Mouse (Mus musculus): Measurements from ENCODE around the gene Sema4c. TPM values are rescaled to one million over a fixed set of nuclear protein-coding genes. Genes with fewer than 3 reads are reported as not detected.

The Sema4c gene
- polyA plus RNA-seq, 1 experiment, result 1.3 TPM

DNA sequence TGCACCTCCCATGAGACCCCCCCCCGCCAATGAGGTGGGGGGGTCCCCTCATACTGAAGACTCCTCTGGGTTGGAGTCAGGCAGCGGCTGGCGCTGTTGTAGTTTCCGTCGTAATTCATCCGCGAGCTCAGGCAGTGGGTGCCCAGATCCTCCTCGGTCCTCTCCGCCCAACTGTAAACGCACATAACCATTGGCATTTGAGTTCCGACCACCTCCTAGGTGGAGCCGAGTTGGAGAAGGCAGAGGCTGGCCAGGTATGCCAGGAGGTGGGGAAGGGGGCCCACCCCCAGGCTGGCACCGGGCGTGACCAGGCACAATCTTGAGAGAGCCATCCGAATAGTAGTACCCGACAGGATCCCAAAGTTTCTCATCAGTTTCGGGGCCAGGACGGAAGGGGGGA, 8.7 kb downstream of the Sema4c start:
- peaks cover 34% of the 10 kb centered on the region for H3K36me3 ChIP-seq (replicated peaks; ENCODE audit: low read length)
- H3K4me3 ChIP-seq (replicated peaks), result no peak overlapping the region

DNA sequence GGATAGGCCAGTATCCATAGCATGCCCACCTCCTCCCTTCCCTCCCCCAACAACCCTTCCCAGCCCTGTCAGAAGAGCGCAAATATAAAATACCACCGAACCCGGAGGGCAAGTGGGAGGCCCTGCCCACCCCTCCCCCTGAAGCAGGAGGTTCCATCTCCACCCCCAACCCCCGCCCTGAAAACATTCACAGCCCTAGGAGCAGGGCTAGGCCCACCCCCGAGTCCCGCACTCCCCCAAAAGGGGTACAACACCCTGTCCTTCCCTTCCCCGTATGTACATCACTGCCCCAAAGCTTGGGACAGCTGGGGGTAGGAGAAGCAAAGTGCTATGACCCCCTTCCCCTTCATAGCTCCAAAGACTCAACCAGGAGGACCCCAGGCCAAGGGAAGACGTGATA, 9.4 kb downstream of the Sema4c start:
- Histone ChIP-seq H3K9me3 (no peaks in the 10 kb centered on the region), H3K4me1 (peaks cover 25% of the 10 kb centered on the region), H3K4me3 (replicated peaks) (no peak overlapping the region), H3K27me3 (replicated peaks) (peaks cover 48% of the 10 kb centered on the region), H3K36me3 (replicated peaks; ENCODE audit: low read length) (peaks cover 39% of the 10 kb centered on the region)
- no peak for TF ChIP-seq GATA1 (IDR thresholded peaks at IDR 0.05; ENCODE audit: borderline replicate concordance, low read length)
- no peak for TF ChIP-seq FLI1 (IDR thresholded peaks at IDR 0.05; ENCODE audit: low read length)

More for the DNA sequence above, 8.7 kb downstream of the Sema4c start:
- H3K9me3 ChIP-seq, result no peaks in the 10 kb centered on the region
- peaks cover 55% of the 10 kb centered on the region for H3K27me3 ChIP-seq (replicated peaks)
- TF ChIP-seq FLI1 (IDR thresholded peaks at IDR 0.05; ENCODE audit: low read length), result no peak
- no peak for TF ChIP-seq GATA1 (IDR thresholded peaks at IDR 0.05; ENCODE audit: borderline replicate concordance, low read length)
- peaks cover 26% of the 10 kb centered on the region for H3K4me1 ChIP-seq

DNA sequence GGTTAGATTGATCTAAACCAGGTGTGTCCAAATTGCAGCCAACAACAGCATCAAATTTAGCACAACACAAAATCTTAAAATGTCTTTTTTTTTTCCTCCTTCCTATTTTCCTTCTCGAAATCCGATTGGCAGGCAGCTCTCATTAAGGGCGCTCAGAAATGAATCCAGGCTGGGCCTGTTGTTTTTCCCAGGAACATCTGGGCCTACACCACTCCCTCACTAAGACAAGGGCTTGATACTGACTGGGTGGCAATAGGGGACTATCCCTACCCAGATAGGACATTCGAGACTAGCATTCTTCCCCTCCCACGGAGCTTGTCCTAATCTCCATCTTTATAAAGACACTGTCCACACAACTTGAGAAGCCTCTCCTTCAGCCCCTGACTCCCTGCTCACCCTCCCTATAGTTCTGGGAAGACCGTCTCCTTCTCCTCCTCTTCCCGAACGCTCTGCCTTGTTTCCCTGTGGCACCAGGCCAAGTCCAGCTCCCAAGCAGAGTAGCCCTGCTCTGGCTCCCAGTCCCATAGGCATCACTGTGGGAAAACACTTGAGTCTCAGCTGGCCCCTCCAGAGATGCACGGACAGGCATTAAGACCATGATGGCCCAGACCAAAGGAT, 10.1 kb downstream of the Sema4c start:
- Histone ChIP-seq H3K27me3 (replicated peaks) (peaks cover 41% of the 10 kb centered on the region), H3K4me1 (peaks cover 25% of the 10 kb centered on the region), H3K9me3 (no peaks in the 10 kb centered on the region), H3K36me3 (replicated peaks; ENCODE audit: low read length) (peaks cover 42% of the 10 kb centered on the region), H3K4me3 (replicated peaks) (no peak overlapping the region)
- TF ChIP-seq GATA1 (IDR thresholded peaks at IDR 0.05; ENCODE audit: borderline replicate concordance, low read length) (no peak), FLI1 (IDR thresholded peaks at IDR 0.05; ENCODE audit: low read length) (no peak)

DNA sequence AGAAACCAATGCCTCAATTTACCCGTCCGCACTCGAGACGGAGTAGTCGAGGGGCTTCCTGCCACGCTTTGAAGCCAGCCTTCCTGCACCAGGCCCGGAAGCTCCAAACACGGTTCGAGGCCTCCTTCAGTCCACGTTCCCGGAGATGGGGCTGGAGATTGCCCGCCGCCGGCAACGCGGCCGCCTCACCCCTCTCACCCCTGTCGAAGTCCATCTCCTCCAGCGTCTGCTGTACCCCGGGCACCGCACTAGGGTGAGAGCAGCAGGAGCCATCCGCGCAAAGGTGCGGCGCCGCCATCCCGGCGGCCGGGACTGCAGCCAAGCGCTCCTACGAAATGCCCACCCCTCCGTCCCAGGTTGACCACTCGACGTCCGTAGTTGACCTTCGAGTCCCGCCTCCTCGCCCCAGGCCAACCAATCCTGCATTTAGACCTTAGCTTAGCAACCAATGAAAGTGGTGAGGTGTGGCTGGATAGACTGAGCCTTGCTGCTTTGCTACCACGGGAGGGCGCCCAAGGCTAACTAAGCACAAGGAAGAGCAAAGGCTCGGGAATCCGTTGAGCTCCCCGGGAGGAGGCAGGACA, 11.2 kb downstream of the Sema4c start, which contains the start of gene Ankrd39:
Gene Ankrd39, minus strand, starts transcription at position 558 of the 584 bp plus-strand sequence.
- Histone ChIP-seq H3K27me3 (replicated peaks) (peaks cover 30% of the 10 kb centered on the region), H3K36me3 (replicated peaks; ENCODE audit: low read length) (peaks cover 42% of the 10 kb centered on the region), H3K4me3 (replicated peaks) (peak within 1 kb of the TSS; percentile 98), H3K4me1 (peaks cover 20% of the 10 kb centered on the region), H3K9me3 (no peaks in the 10 kb centered on the region)
- TF ChIP-seq FLI1 (IDR thresholded peaks at IDR 0.05; ENCODE audit: low read length) (no peak), GATA1 (IDR thresholded peaks at IDR 0.05; ENCODE audit: borderline replicate concordance, low read length) (no peak)

DNA sequence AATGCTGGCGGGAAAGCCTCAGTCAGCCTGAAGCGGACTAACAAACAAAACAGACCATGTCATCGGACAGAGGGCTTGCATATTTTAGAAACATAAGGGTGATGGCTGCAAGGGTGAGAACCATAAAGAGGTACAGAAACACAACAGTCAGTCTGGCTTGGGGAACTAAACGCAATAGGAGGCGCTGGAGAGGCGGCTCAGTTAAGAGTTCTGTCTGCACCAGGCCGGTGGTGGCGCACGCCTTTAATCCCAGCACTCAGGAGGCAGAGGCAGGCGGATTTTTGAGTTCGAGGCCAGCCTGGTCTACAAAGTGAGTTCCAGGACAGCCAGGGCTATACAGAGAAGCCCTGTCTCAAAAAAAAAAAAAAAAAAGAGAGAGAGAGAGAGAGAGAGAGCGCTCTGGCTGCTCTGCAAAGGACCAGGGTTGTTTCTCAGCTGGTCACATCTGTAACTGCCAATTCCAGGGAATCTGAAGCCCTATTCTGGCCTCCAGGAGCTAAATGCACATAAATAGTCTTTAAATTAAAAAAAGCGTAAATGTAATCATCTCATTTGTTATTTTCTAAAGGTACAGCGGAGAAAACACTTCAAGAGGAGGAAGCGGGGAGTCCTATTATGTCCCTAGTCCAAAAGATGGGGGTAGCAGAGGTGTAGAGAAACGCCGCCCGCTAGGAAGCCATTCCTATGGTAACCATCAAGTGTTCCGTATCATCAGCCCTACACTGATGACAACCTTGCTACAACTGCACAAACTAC, 12.1 kb downstream of the Sema4c start:
- H3K27me3 ChIP-seq (replicated peaks), result peaks cover 24% of the 10 kb centered on the region
- TF ChIP-seq GATA1 (IDR thresholded peaks at IDR 0.05; ENCODE audit: borderline replicate concordance, low read length) (no peak), FLI1 (IDR thresholded peaks at IDR 0.05; ENCODE audit: low read length) (no peak)
- H3K9me3 ChIP-seq, result no peaks in the 10 kb centered on the region
- H3K36me3 ChIP-seq (replicated peaks; ENCODE audit: low read length), result peaks cover 44% of the 10 kb centered on the region
- peaks cover 20% of the 10 kb centered on the region for H3K4me1 ChIP-seq
- H3K4me3 ChIP-seq (replicated peaks), result peak overlapping the region; percentile 98

DNA sequence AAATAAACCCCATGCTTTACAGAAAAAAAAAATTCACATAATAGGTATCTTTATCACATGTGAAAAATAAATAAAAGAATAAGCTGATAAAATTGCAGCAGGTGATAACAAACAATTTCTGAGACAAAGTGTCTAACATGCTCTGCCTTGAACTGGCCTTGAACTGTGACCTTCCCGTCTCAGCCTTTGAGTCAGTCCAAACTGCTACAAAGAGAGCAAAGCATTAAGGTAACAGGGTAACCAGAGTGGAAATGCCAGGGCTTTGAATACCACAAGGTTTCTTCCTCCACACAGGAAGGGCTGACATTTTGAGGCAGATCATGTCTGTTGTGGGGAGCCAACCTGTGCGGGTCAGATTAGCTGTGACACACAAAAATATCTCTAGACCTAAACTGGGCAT, 12.8 kb downstream of the Sema4c start:
- peaks cover 18% of the 10 kb centered on the region for H3K27me3 ChIP-seq (replicated peaks)
- no peaks in the 10 kb centered on the region for H3K9me3 ChIP-seq
- H3K4me1 ChIP-seq, result peaks cover 20% of the 10 kb centered on the region
- H3K4me3 ChIP-seq (replicated peaks), result no peak overlapping the region
- TF ChIP-seq GATA1 (IDR thresholded peaks at IDR 0.05; ENCODE audit: borderline replicate concordance, low read length) (no peak), FLI1 (IDR thresholded peaks at IDR 0.05; ENCODE audit: low read length) (no peak)
- H3K36me3 ChIP-seq (replicated peaks; ENCODE audit: low read length), result peaks cover 49% of the 10 kb centered on the region

DNA sequence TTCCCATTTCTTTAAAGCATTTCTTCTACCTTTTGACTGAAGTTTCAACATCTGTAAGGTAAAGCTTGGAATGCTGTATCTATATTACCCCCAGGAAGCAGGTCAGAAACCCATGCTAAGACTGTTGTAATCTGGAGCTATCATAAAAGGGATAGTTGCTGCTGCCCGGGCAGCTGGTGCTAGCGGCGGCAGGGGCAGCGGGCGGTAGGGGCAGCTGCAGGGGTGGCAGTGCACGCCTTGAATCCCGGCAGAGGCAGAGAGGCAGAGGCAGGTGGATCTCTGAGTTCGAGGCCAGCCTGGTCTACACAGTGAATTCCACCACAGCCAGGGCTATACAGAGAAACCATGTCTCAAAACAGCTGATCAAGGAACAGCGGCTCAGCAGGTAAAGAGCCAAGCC, 15.2 kb downstream of the Sema4c start:
- peaks cover 62% of the 10 kb centered on the region for H3K36me3 ChIP-seq (replicated peaks; ENCODE audit: low read length)
- peaks cover 20% of the 10 kb centered on the region for H3K4me1 ChIP-seq
- TF ChIP-seq GATA1 (IDR thresholded peaks at IDR 0.05; ENCODE audit: borderline replicate concordance, low read length) (no peak), FLI1 (IDR thresholded peaks at IDR 0.05; ENCODE audit: low read length) (no peak)

DNA sequence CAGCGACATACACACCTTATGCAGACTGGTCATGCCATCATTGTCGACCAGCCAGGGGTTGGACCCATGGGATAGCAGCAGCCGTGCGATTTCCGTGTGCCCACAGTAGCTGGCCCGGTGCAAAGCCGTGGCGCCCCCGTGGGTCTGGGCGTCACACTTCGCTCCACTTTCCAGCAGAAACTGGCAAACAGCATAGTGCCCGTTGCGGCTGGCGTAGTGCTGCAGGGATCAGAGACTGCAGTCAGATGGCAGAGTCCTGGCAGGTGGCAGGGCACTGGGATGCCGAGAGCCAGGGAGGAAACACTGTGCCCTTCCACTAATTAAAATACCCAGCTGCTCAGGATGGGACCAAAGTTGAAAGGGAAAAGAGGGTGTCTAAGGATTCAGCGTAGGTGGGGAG, 16.3 kb downstream of the Sema4c start:
- H3K4me3 ChIP-seq (replicated peaks), result no peak overlapping the region
- peaks cover 14% of the 10 kb centered on the region for H3K4me1 ChIP-seq
- peaks cover 67% of the 10 kb centered on the region for H3K36me3 ChIP-seq (replicated peaks; ENCODE audit: low read length)
- TF ChIP-seq FLI1 (IDR thresholded peaks at IDR 0.05; ENCODE audit: low read length), result no peak
- H3K9me3 ChIP-seq, result no peaks in the 10 kb centered on the region
- no peaks in the 10 kb centered on the region for H3K27me3 ChIP-seq (replicated peaks)

More for the DNA sequence above, 15.2 kb downstream of the Sema4c start:
- Histone ChIP-seq H3K27me3 (replicated peaks) (no peaks in the 10 kb centered on the region), H3K4me3 (replicated peaks) (no peak overlapping the region), H3K9me3 (no peaks in the 10 kb centered on the region)

DNA sequence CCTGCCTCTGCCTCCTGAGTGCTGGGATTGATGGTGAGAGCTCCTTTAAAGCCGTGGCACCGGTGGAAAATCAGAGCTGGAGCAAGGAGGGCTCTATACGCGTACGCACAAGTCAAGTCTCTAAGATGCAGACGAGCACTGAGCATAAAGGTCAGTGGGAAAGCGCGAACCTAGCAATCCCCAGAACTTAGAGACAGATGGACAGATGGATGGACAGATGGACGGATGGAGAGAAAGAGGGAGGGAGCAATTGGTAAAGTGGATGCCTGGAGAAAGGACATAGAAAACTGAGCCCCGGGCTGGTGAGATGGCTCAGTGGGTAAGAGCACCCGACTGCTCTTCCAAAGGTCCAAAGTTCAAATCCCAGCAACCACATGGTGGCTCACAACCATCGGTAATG, 17.3 kb downstream of the Sema4c start:
- TF ChIP-seq FLI1 (IDR thresholded peaks at IDR 0.05; ENCODE audit: low read length) (no peak), GATA1 (IDR thresholded peaks at IDR 0.05; ENCODE audit: borderline replicate concordance, low read length) (no peak)

DNA sequence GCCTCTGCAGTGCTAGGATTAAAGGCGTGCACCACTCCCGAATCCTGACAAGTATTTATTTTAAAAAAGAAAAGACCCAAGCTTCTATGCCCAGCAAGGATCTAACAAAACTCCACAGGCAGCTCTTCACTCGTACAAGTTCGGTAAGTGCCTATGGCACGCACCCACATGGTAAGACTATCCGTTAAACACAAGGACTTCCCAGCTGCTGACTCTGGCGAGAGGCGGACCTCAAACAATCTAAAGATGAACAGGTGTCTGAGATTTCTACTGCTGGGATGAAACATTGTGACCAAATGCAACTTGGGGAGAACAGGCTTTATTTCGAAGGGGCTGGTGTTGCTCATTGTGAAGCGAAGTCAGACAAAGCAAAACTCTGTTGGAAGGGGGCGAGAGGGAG, 18.0 kb downstream of the Sema4c start:
- H3K36me3 ChIP-seq (replicated peaks; ENCODE audit: low read length), result peaks cover 82% of the 10 kb centered on the region
- no peak overlapping the region for H3K4me3 ChIP-seq (replicated peaks)
- no peaks in the 10 kb centered on the region for H3K27me3 ChIP-seq (replicated peaks)
- H3K9me3 ChIP-seq, result no peaks in the 10 kb centered on the region
- no peaks in the 10 kb centered on the region; the same call in 1 of the 2 replicates for H3K4me1 ChIP-seq
- no peak for TF ChIP-seq GATA1 (IDR thresholded peaks at IDR 0.05; ENCODE audit: borderline replicate concordance, low read length)

More for the DNA sequence above, 17.3 kb downstream of the Sema4c start:
- H3K4me1 ChIP-seq, result peaks cover 5% of the 10 kb centered on the region
- no peak overlapping the region for H3K4me3 ChIP-seq (replicated peaks)
- peaks cover 75% of the 10 kb centered on the region for H3K36me3 ChIP-seq (replicated peaks; ENCODE audit: low read length)
- no peaks in the 10 kb centered on the region for H3K27me3 ChIP-seq (replicated peaks)
- H3K9me3 ChIP-seq, result no peaks in the 10 kb centered on the region
